Mouse (Mus musculus): ENCODE measurements around the gene Gm49405.
"Not testable (repeated sequence)": the region's sequence is repeated elsewhere in the genome, so short reads cannot be mapped to it uniquely, and the experiment has no call there.

The Gm49405 gene

DNA sequence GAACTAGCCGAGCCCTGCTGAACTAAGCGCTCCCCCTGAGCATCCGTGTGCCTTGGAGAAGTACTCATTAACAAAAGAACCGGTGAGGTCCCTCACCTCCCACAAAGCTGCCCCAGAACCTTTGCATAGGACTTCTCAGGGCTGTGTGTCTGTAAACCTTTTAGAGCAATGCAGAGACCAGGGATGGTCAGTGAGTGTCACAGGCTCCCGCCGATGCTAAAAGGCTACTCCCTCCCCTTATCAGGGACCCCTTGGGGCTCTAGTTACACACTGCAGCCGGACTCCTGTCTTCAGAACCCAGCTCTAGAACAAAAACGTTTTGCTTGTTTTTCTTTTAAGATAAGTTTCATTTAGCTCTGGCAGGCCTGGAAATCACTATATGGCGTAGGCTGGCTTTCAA is 12.6 kb downstream of the Gm49405 start:
- no peak for DNase-seq (ENCODE audit: low read depth, low spot score)

DNA sequence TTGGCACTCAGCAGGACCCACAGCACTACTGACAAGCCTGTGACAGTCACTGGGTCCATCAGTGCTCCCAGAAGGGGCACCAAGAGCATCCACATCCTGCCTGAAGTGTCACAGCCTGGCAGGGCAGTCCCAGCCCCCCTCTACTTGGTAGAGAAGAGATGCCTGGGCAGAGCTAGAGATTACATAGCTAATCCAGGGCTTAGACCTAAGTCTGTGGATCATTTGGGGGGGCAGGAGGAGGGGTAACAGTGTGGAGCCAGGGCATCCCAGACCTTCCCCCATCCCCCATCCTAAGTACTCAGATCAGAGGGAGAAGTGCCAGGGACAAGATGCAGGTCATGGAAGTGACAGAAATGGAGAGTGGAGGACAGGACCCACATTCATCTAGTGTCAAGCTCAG is 14.4 kb downstream of the Gm49405 start:
- DNase-seq (ENCODE audit: low read depth, low spot score), result no peak

DNA sequence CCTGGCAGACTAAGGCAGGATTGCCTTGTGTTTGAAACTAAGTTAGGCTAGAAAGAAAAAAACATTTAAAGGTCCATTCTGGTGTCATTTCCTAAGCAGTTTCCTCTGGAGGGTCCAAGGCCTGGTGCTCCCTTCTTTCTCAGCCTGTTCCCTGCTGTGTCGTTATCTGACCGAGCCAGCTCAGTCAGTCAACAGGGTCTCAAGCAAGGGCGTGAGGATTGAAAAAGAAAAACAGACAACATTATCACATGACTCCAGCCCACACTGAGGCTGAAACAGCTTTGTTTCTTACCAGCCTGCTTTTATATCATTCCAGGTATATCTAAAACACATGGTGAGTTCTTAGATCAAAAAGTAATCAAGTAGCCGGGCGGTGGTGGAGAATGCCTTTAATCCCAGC is 15.2 kb downstream of the Gm49405 start:
- no peak for DNase-seq (ENCODE audit: low read depth, low spot score)

DNA sequence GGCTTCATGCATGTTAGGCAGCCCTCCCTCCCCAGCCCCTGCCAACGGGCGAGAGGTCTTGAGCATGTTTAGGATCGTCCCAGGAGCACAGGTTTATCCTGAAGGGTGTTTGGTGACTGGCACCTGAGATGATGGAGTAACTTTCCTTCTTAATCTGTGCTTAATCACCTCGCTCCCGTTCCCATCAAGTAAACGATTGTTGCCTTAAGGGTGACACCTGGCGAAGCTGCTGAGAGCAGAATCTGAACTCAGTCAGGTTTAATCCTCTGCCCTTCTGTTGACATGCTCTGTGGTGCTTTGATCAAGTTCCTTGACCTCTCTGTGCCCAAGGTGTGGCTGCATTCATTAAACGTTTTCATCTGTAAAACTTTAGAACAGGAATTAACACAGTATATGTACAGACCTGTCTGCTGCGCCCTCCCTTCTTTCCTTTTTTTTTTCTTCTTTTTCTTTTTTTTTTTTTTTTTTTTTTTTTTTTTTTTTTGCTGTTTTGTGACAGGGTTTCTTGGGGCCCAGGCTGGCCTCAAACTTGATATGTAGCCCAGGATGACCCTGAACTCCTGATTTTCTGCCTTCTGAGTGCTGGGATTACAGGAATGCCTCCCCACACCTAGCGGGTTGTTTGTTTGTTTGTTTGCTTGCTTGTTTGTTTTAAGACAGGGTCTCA is 17.6 kb downstream of the Gm49405 start:
- no peak for DNase-seq (ENCODE audit: low read depth, low spot score)

DNA sequence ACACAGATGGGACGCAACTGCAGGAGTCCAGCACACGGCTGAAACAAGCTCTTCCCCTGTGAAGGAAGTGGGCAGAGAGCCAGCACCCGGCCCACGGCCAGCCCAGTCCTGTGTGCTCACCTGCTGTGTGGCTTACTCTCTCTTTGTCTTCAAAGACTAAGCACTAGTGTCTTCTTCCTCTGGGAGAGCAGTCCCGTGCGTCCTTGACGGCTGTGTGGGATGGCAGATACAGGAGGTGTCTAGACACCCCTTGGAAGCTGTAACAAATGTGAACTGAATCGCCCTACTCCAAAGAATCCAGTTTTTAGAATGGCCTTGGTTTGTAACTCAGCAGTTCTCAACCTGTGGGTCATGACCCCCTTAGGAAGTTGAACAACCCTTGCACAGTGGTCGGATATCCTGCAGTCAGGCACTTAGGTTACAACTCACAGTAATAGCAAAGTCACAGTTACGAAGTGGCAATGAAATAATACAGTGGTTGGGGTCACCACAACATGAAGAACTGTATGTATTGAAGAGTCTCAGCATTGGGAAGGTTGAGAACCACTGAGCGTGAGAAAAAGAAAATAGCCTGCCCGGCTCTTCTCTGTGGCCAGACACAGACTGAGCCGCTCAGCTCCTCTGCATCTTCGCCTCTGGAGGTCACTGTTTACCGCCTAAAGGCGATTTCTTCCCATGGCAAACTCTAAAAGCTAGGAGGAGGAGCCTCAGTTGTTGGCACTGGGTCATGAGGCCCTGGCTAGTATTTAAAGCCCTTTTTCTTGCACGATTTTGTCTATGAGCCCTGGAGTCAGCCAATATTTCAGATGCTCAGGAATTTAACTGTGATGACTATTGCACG is 18.5 kb downstream of the Gm49405 start:
- DNase-seq (ENCODE audit: low read depth, low spot score), result peak; percentile 80

DNA sequence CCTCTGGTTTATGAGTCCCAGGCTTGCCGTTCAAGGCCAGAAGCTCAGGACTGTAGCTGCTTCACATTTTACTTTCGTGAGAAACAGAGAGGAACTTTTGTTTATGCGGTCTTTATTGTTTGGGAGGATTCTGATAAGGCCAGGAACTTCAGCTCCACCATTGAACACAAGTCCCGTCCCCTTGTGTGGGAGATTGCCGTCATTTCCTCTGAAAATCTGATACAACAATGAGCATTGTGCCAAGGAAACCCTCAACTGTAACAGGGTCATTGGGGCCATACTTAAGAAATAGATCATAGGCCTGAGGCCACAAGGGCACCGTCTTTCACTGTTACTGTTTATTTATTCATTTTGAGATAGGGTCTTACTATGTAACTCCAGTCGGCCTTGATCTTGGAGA is 22.8 kb downstream of the Gm49405 start:
- DNase-seq (ENCODE audit: low read depth, low spot score), result no peak

DNA sequence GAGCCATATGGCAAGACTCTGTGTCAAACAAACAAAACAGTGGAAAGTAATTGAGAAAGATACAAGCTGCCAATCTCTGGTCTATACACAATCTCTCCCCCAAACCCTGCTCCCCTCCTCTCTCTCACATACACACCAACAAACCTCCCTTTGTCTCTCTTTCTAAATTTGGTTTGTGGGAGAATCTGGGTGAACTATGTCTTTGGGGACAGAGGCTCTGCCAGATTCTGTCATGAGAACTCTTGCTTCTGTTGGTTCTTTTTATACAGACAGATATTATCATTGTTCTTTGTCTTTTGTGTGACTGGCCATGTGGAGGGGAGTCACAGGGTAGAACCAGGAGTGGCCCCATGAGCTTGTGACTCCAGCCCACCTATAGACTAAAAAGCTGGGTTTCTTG is 27.1 kb downstream of the Gm49405 start:
- no peak for DNase-seq (ENCODE audit: low read depth, low spot score)

DNA sequence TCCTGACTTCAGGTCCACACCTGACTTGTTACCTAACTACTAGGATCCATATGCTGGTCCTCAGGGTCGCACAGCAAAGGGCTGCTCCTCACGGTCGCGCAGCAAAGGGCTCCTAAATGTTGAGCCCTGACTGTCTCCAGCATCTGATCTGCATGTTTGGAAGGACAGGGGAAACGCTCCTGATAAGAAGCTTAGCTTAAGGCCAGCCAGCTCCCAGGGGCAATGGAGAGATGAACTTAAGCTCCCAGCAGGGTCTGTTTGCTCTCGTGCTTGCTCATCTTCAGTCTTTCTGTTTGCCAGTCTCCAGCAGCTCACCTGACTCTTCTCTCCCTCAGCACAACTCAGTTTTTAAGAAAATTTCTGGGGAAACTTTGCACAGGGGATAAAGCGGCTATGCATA is 32.2 kb downstream of the Gm49405 start:
- DNase-seq (ENCODE audit: low read depth, low spot score), result no peak

DNA sequence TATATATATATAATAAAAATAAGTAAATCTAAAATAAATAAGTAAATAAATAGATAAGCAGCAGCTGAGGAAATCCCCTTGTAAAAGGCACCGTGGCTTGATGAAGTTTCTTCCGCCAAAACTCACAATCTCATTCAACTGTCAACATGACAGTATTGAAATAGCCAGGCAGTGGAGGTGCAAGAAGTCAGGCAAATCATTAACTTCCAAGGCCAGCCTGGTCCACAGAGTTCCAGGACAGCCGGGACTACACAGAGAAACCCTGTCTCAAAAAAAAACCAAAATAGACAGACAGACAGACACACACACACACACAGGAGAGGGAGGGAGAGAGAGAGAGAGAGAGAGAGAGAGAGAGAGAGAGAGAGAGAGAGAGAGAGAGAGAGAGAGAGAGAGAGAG is 32.9 kb downstream of the Gm49405 start:
- no peak for DNase-seq (ENCODE audit: low read depth, low spot score)

DNA sequence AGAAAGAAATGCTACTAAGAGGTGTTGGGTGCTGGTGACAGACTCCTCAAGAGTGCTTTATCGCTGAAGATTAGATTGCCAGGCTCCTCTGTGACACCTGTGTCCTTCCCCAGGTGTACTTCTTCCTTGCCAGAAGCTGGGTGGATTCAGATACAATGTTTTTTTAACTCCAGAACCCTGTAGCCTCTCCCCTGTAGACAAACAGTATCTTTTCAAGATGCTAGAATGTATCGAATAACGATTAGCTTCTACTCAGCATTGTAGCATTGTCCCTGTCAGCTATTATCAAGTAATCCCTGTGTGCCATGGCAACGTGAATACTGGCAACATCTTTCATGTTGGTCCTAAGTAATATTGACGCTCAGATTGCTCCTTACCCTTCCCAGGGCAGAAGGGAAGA is 33.3 kb downstream of the Gm49405 start:
- no peak for DNase-seq (ENCODE audit: low read depth, low spot score)

DNA sequence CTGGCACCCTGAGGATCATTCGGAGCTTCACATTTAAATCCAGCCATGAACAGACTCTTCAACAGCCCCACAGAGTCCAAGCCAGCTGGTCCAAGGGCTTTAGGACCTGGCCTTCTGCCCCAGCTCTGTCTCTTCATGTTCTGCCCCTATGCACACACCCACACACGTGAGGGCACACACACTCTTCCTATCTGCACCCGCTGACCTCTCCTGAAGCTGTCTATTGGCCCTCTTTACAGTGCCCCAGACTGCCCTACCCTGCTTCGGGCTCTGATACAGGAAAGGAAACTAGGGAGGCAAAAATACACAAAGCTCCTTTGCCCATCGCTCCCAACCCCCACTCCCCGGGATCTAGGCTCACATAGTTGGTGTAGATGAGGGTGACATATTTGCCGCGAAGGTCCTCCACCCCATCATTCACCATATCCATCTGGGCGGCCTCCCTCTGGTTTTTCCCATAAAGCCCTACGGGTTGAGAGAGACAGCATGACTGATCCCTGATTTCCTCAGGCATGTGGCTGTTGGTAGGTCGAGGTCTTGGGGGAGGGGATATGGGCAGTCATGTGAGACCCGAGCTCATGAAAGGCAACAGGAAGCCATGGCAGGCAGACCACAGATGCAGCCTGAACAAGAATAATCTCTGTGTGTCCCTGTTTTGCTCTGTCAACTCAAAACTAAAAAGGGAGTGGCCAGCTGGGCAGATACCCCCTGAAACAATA is 36.1 kb downstream of the Gm49405 start:
- no peak for DNase-seq (ENCODE audit: low read depth, low spot score)

DNA sequence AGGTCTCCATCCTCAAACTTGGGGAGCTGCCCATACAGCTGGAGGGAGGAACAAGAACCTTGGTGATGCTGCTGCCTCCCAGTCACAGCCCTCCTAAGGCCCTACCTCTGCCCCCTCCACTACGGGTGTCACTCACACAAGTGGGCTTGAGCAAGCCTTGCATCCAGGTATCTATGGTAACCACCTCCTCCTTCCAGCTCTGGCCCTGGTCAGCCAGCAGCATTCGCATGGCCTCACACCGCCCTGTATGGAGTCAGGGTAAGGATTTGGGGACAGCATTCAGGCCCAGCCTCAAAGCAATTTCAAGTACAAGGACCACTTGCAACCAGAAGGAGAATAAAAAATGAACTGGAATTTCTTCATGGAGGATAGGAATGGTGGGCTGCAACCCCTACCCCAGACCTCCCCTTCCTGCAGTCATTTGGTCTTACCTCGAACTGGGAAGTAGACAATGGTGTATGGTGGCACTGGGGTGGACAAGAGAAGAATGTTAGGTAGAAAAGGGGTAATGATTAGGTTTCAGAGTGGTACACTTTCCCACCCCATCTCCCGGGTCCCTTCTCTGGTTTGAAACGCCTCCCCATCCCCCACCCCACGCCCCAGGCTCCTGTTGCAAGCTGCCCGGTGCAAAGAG is 36.8 kb downstream of the Gm49405 start:
- DNase-seq (ENCODE audit: low read depth, low spot score), result not testable (repeated sequence)

DNA sequence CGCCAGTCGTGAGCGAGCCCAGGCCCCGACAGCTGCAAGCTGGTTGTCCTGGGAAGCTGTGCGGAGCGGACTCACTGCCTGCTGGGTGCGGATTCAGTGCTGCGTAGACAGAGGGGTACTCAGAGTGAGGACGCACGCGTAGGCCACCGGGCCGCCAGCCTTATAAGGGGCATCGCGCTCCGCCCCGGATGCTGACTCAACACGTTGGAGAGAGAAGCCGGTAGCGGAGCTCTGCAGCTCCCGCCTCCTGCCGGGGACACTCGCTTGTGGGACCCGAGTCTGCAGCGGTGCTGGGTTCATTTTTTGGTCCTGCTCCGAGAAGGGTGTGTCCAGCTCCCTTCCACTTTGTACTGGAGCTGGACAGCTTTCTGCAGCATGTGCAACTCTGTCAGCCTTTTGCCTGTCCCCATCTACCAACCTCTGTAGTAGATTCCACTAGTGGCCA is 37.4 kb downstream of the Gm49405 start, which contains the start of gene Gstp1:
TSS of gene Gstp1 (minus strand) at position 198 of the 445 bp plus-strand sequence.
- peak; percentile 91 for DNase-seq (ENCODE audit: low read depth, low spot score)

DNA sequence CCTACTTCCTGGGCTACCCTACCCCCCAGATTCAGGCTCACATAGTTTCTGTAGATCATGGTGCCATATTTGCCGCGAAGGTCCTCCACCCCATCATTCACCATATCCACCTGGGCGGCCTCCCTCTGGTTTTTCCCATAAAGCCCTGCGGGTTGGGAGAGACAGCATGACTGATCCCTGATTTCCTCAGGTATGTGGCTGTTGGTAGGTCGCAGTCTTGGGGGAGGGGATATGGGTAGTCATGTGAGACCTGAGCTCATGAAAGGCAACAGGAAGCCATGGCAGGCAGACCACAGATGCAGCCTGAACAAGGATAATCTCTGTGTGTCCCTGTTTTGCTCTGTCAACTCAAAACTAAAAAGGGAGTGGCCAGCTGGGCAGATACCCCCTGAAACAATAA is 40.5 kb downstream of the Gm49405 start:
- not testable (repeated sequence) for DNase-seq (ENCODE audit: low read depth, low spot score)

DNA sequence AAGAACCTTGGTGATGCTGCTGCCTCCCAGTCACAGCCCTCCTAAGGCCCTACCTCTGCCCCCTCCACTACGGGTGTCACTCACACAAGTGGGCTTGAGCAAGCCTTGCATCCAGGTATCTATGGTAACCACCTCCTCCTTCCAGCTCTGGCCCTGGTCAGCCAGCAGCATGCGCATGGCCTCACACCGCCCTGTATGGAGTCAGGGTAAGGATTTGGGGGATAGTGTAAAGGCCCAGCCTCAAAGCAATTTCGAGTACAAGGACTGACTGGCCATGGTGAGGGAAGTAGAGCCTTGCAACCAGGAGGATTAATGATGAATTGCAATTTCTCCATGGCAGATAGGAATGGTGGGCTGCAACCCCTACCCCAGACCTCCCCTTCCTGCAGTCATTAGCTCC is 41.1 kb downstream of the Gm49405 start:
- DNase-seq (ENCODE audit: low read depth, low spot score), result not testable (repeated sequence)

DNA sequence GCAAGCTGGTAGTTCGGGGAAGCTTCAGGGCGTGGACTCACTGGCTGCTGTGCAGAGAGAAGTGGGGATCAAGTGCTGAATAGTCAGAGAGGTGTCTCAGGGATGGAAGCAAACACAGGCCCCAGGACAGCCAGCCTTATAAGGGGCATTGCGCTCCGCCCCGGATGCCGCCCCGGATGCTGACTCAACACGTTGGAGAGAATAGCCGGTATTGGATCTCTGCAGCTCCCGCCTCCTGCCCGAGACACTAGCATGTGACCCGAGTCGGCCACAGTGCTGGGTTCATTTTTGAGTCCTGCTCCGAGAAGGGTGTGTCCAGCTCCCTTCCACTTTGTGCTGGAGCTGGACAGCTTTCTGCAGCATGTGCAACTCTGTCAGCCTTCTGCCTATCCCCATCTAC is 41.7 kb downstream of the Gm49405 start:
- DNase-seq (ENCODE audit: low read depth, low spot score), result no peak

DNA sequence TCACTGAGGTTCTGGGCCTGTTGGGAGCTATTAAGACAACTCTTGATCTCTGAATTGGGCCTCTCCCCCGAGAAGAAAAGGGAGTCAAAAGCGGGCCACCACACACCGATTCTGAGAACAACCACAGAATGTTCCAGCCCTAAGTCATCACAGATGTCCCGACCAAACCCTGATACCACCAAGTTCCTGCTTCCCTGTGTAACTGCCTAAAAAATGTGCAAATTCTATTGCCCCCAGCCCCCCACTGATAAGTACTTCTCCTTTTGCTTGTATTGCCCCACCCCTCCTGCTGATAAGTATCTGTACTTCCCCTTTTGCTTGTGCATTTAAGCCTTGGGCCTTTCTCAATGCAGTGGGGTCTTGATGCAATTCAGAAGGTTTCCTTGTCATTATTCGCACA is 43.7 kb downstream of the Gm49405 start:
- not testable (repeated sequence) for DNase-seq (ENCODE audit: low read depth, low spot score)

DNA sequence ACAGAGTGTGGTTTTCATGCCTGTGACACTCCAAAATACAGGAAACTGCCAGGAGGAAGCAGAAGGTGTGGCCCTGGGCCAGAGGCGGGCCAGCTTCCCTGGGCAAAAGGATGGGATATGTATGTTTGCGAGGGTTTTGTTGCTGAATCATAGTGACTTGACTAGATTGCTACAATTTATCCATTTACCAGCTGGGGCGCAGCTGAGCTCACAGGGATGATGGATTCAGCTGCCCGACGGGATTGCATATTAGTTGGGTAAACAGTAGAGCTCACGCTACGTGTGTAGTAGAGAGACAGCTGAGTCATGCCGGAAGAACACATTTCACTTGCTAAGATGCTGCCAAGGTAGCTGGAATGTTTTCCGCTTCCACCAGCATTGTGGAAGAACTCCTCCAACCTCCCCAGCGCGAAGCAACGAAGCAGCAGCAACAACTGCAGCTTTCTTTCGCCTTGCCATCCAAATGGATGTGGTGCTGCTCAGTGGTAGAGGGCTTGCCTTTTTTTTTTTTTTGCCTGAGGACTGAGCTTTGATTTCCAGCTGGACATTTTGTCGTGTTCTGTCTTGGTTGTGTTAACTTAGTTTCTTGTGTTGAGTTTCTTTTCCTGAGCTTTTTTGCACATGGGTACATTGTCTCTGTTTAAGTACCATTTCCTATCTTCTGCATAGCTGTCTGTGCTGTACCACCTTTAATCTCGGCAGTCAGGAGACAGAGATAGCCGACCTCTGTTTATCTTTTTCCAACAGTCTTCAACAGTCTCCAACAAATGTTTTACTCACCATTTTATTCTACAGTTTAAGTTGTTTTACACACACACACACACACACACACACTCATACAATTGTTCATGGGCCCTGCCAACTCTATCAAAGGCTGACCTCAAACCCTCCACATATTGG is 45.8 kb downstream of the Gm49405 start, which contains the start of gene Gstp2:
TSS of gene Gstp2 (minus strand) at position 58 of the 900 bp plus-strand sequence.
- no peak for DNase-seq (ENCODE audit: low read depth, low spot score)

DNA sequence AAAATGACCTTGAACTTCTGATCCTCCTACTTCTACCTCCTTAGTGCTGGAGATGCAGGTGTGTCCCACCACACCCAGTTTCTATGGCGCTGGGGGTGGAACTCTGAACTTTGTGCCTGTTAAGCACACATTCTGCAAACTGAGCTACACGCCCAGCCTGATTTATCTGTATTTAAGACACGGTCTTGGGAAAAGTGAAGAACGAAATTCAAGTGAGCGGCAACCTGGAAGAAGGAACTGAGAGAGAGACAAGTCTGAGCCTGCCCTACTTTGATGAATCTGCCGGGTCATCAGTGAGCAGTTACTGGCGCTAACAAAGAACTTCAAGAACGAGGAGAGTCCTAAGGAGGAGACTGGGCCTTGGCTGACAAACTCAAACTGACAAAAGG is 46.4 kb downstream of the Gm49405 start:
- no peak for DNase-seq (ENCODE audit: low read depth, low spot score)

DNA sequence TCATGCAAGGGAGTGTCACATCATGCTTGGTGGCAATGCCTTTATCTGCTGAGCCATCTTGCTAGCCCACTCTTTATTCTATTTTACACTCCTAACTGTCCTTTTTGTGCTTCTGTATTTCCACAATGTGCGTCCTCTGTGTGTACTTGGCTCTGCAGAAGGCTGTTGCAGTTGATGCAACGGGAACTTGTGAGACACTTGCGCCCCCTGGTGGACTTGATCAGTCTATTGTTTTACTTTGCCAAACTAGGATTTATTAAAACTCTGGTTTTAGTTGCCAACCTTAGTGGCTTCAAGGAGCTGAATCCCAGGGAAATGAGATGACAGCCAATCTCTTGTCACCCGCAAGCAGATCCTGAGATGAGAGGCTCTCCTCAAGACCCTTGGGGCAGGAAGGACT is 47.4 kb downstream of the Gm49405 start:
- peak; percentile 94 for DNase-seq (ENCODE audit: low read depth, low spot score)

DNA sequence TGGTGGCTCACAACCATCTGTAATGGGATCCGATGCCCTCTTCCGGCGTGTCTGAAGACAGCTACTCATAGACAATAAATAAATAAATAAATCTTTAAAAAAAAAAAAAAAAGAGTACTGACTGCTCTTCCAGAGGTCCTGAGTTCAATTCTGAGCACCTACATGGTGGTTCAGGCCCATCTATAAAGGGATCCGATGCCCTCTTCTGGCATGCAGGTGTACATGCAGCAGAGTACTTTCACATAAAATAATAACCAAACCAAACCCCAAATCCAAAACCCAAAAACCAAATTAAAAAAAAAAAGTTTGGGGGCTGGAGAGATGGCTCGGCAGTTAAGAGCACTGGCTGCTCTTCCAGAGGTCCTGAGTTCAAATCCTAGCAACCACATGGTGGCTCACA is 48.6 kb downstream of the Gm49405 start:
- not testable (repeated sequence) for DNase-seq (ENCODE audit: low read depth, low spot score)

Data from CD4-positive, CD25-positive, alpha-beta regulatory T cell, adult 2 months (primary cell).